Mouse (Mus musculus) CH12.LX (cell line): Measurements from ENCODE around the gene Tmem132d. TPM values are rescaled to one million over a fixed set of nuclear protein-coding genes. Genes with fewer than 3 reads are reported as not detected.

Source experiments
- DNase-seq: peaks from one replicate; pipeline ENCODE4 v3.0.0-alpha.2; 2013; ENCODE audit errors: extremely low read depth
- H3K27ac ChIP-seq: 2 replicates; pipeline ENCODE4 v1.5.1; 2012; ENCODE audit warnings: low read depth, mild to moderate bottlenecking, control low read depth, moderate library complexity; ENCODE audit not compliant: insufficient read depth
- H3K27me3 ChIP-seq: replicated peaks from 2 replicates; pipeline ENCODE3; 2012; ENCODE audit warnings: inconsistent platforms
- H3K36me3 ChIP-seq, 2 experiments: replicated peaks in 1 of 2; 2 replicates each; pipeline versions ENCODE3 to v1.6.1; 2012; ENCODE audit warnings: inconsistent platforms in 1 of 2, low read length in 1 of 2, mild to moderate bottlenecking in 1 of 2, mixed read lengths in 1 of 2, moderate library complexity in 1 of 2; ENCODE audit not compliant: control insufficient read depth in 1 of 2, insufficient read depth in 1 of 2
- H3K4me1 ChIP-seq, 2 experiments: 2 replicates each; pipeline ENCODE4 v1.6.1; 2012; ENCODE audit warnings: inconsistent platforms in 1 of 2, moderate library complexity in 1 of 2; ENCODE audit not compliant: insufficient read depth in 2 of 2, control insufficient read depth in 1 of 2
- H3K4me2 ChIP-seq: 2 replicates; pipeline ENCODE4 v1.6.1; 2012; ENCODE audit warnings: low read depth, mild to moderate bottlenecking, control low read depth; ENCODE audit not compliant: poor library complexity, insufficient read depth, severe bottlenecking
- H3K4me3 ChIP-seq, 3 experiments: fragments of 150-350 bp in 1 of 3; sonication (generic) in 1 of 3; replicated peaks in 1 of 3; 2 replicates each; pipeline versions ENCODE3 to v1.5.1; 2011 to 2012; ENCODE audit warnings: low read depth in 2 of 3, low read length in 2 of 3, mild to moderate bottlenecking in 2 of 3, moderate library complexity in 2 of 3, control low read depth in 1 of 3, improper control_type of control experiment in 1 of 3, inconsistent platforms in 1 of 3, mixed read lengths in 1 of 3; ENCODE audit not compliant: poor library complexity in 1 of 3
- H3K79me2 ChIP-seq: replicated peaks from 2 replicates; pipeline ENCODE4 v1.6.1; 2012; ENCODE audit warnings: mild to moderate bottlenecking, moderate library complexity; ENCODE audit not compliant: control insufficient read depth, poor library complexity, insufficient read depth, severe bottlenecking; ENCODE audit errors: extremely low read depth
- H3K9ac ChIP-seq: 2 replicates; pipeline ENCODE4 v1.6.1; 2012; ENCODE audit warnings: low read depth, mild to moderate bottlenecking, control low read depth, moderate library complexity; ENCODE audit not compliant: insufficient read depth
- H3K9me3 ChIP-seq: replicated peaks from 2 replicates; pipeline ENCODE3; 2012; ENCODE audit warnings: low read length, inconsistent platforms, mixed read lengths
- BHLHE40 ChIP-seq: IDR thresholded peaks from 2 replicates; pipeline ENCODE4 v1.6.1; 2011; ENCODE audit warnings: mild to moderate bottlenecking, low read depth, low read length, improper control_type of control experiment
- CHD1 ChIP-seq: IDR thresholded peaks from 2 replicates; pipeline ENCODE4 v1.6.1; 2012; ENCODE audit warnings: low read depth, low read length, improper control_type of control experiment, inconsistent platforms
- CHD2 ChIP-seq: IDR thresholded peaks from 2 replicates; pipeline ENCODE4 v1.6.1; 2011; ENCODE audit warnings: low read length, improper control_type of control experiment
- CTCF ChIP-seq, 2 experiments: IDR thresholded peaks in 1 of 2; conservative IDR thresholded peaks in 1 of 2; 2 replicates each; pipeline ENCODE4 v1.5.1; 2011 to 2012; ENCODE audit warnings: low read depth in 2 of 2, low read length in 2 of 2, improper control_type of control experiment in 1 of 2, inconsistent platforms in 1 of 2, mild to moderate bottlenecking in 1 of 2, moderate library complexity in 1 of 2
- E2F4 ChIP-seq: IDR thresholded peaks from 2 replicates; pipeline ENCODE4 v1.6.1; 2011; ENCODE audit warnings: low read depth, low read length, improper control_type of control experiment; ENCODE audit not compliant: insufficient replicate concordance
- ELF1 ChIP-seq: IDR thresholded peaks from 2 replicates; pipeline ENCODE4 v1.6.1; 2014; ENCODE audit warnings: low read depth, mild to moderate bottlenecking, inconsistent platforms, low read length, improper control_type of control experiment
- EP300 ChIP-seq: IDR thresholded peaks from 2 replicates; pipeline ENCODE4 v1.6.1; 2011; ENCODE audit warnings: low read length, improper control_type of control experiment
- GABPA ChIP-seq: IDR thresholded peaks from 2 replicates; pipeline ENCODE4 v1.6.1; 2012; ENCODE audit warnings: low read depth, low read length, improper control_type of control experiment, inconsistent platforms; ENCODE audit not compliant: insufficient replicate concordance
- HCFC1 ChIP-seq: IDR thresholded peaks from 2 replicates; pipeline ENCODE4 v1.6.1; 2012; ENCODE audit warnings: low read depth, mild to moderate bottlenecking, inconsistent platforms, low read length, improper control_type of control experiment
- JUN ChIP-seq: IDR thresholded peaks from 2 replicates; pipeline ENCODE4 v1.6.1; 2011; ENCODE audit warnings: low read depth, mild to moderate bottlenecking, low read length, improper control_type of control experiment, moderate library complexity; ENCODE audit not compliant: insufficient read depth
- MAFK ChIP-seq: IDR thresholded peaks from 2 replicates; pipeline ENCODE4 v1.6.1; 2011; ENCODE audit warnings: low read length, improper control_type of control experiment; ENCODE audit not compliant: insufficient replicate concordance
- MAX ChIP-seq: IDR thresholded peaks from 2 replicates; pipeline ENCODE4 v1.6.1; 2011; ENCODE audit warnings: low read length, improper control_type of control experiment
- MAZ ChIP-seq: IDR thresholded peaks from 2 replicates; pipeline ENCODE4 v1.6.1; 2012; ENCODE audit warnings: low read depth, mild to moderate bottlenecking, inconsistent platforms, low read length, improper control_type of control experiment, moderate library complexity
- MEF2A ChIP-seq: IDR thresholded peaks from 2 replicates; pipeline ENCODE4 v1.6.1; 2014; ENCODE audit warnings: low read depth, mild to moderate bottlenecking, inconsistent platforms, low read length, improper control_type of control experiment, borderline replicate concordance
- MXI1 ChIP-seq: IDR thresholded peaks from 2 replicates; pipeline ENCODE4 v1.6.1; 2011; ENCODE audit warnings: mild to moderate bottlenecking, low read depth, low read length, improper control_type of control experiment
- MYC ChIP-seq: IDR thresholded peaks from 2 replicates; pipeline ENCODE4 v1.6.1; 2011; ENCODE audit warnings: low read depth, mild to moderate bottlenecking, improper control_type of control experiment, low read length
- NELFE ChIP-seq: IDR thresholded peaks from 2 replicates; pipeline ENCODE4 v1.6.1; 2011; ENCODE audit warnings: low read depth, low read length, improper control_type of control experiment
- POLR2A ChIP-seq: IDR thresholded peaks from 2 replicates; pipeline ENCODE4 v1.6.1; 2011; ENCODE audit warnings: low read depth, mild to moderate bottlenecking, improper control_type of control experiment, low read length
- RAD21 ChIP-seq: IDR thresholded peaks from 2 replicates; pipeline ENCODE4 v1.6.1; 2011; ENCODE audit warnings: low read depth, mild to moderate bottlenecking, low read length, improper control_type of control experiment, moderate library complexity
- SMC3 ChIP-seq: IDR thresholded peaks from 2 replicates; pipeline ENCODE4 v1.6.1; 2011; ENCODE audit warnings: low read depth, low read length, improper control_type of control experiment
- TBP ChIP-seq: conservative IDR thresholded peaks from 2 replicates; pipeline ENCODE4 v1.6.1; 2011; ENCODE audit warnings: low read depth, low read length, improper control_type of control experiment
- TCF12 ChIP-seq: IDR thresholded peaks from 2 replicates; pipeline ENCODE4 v1.6.1; 2014; ENCODE audit warnings: low read depth, mild to moderate bottlenecking, inconsistent platforms, low read length, improper control_type of control experiment
- UBTF ChIP-seq: IDR thresholded peaks from 2 replicates; pipeline ENCODE4 v1.6.1; 2012; ENCODE audit warnings: low read depth, mild to moderate bottlenecking, inconsistent platforms, low read length, improper control_type of control experiment, moderate library complexity
- USF1 ChIP-seq: IDR thresholded peaks from 2 replicates; pipeline ENCODE4 v1.6.1; 2014; ENCODE audit warnings: low read depth, mild to moderate bottlenecking, inconsistent platforms, low read length, improper control_type of control experiment
- ZMIZ1 ChIP-seq: IDR thresholded peaks from 2 replicates; pipeline ENCODE4 v1.6.1; 2012; ENCODE audit warnings: low read depth, mild to moderate bottlenecking, inconsistent platforms, low read length, improper control_type of control experiment
- ZNF384 ChIP-seq: IDR thresholded peaks from 2 replicates; pipeline ENCODE4 v1.6.1; 2012; ENCODE audit warnings: low read depth, low read length, improper control_type of control experiment, inconsistent platforms
- dilution Hi-C: fragments of 300-500 bp; cut with MboI; formaldehyde crosslinking; loops from 2 replicates; pipeline ENCODE4 v1.14.3; 2020; ENCODE audit warnings: low sequenced_read_pairs; ENCODE audit not compliant: extremely low pct_unique_long_range_greater_than_20kb, extremely low pct_ligation_motif_present
- in situ Hi-C: fragments of 300-500 bp; cut with MboI; formaldehyde crosslinking; loops from 3 replicates; pipeline ENCODE4 v1.14.3; 2019; ENCODE audit warnings: low sequenced_read_pairs, low pct_ligation_motif_present, low pct_unique_long_range_greater_than_20kb, mixed read lengths
- polyA plus RNA-seq: library from polyadenylated mRNA; unstranded; fragments of >175 nt; gene quantifications from 2 replicates; pipeline ENCODE4 v1.2.1, GENCODE M21; 2012; ENCODE audit warnings: low read depth; ENCODE audit not compliant: insufficient read length
- total RNA-seq, 2 experiments: library from RNA; depleted of rRNA; stranded (reverse); fragments of 300-350 nt in 1 of 2; fragments of >200 nt in 1 of 2; gene quantifications; 2 replicates each; pipeline ENCODE4 v1.2.3; 2012 to 2014

Tmem132d gene
- total and polyA plus RNA-seq, 3 experiments = not detected

DNA sequence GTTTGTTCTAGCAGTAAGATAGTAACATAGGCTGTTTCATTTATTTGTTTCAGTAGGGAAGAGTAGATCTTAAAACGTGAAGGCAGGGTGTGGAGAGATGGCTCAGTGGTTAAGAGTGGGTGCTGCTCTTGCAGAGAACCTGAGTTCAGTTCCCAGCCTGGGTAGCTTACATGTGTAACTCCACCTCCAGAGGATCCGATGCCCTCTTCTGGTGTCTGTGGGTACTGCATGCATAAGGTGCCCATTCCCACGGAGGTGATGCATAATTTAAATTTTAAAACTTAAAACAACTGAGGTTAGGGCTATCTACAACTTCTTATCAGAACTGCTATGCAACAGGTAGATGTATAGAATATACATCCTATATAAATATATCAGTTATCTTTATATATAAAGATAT is 40.5 kb downstream of the Tmem132d start:
- Histone ChIP-seq H3K4me1 (no peaks in the 10 kb centered on the region), H3K79me2 (no peaks in the 10 kb centered on the region)
- dilution Hi-C loops = no loop called here
- in situ Hi-C loops = no loop called here
- no peak for DNase-seq
- TF ChIP-seq TCF12 (no peak), CTCF (conservative IDR thresholded peaks at IDR 0.05 in 1 of 2, IDR thresholded peaks at IDR 0.05 in 1 of 2; ENCODE audit: low read depth in 2 of 2, low read length in 2 of 2) (no peak), E2F4 (no peak), MAZ (no peak), MAFK (no peak), CHD2 (no peak), GABPA (no peak), MYC (no peak), ELF1 (no peak), NELFE (no peak), CHD1 (no peak), EP300 (no peak), SMC3 (no peak), MAX (no peak)
- TF ChIP-seq, all 38 proteins: peak for 0
- no peak overlapping the region for H3K27ac ChIP-seq
- H3K36me3 ChIP-seq = no peaks in the 10 kb centered on the region
- no peak overlapping the region for H3K9ac ChIP-seq
- peaks cover 81% of the 10 kb centered on the region for H3K9me3 ChIP-seq
- no peak overlapping the region for H3K4me2 ChIP-seq
- no peak overlapping the region for H3K4me3 ChIP-seq
- H3K27me3 ChIP-seq = no peaks in the 10 kb centered on the region

GRCm38 (mm10) chr5:128389665-128390064 is 43.2 kb downstream of the Tmem132d start:
- Histone ChIP-seq H3K9ac (no peak overlapping the region), H3K4me2 (no peak overlapping the region), H3K9me3 (peaks cover 76% of the 10 kb centered on the region), H3K27me3 (no peaks in the 10 kb centered on the region), H3K4me3 (no peak overlapping the region), H3K4me1 (no peaks in the 10 kb centered on the region), H3K79me2 (no peaks in the 10 kb centered on the region), H3K36me3 (no peaks in the 10 kb centered on the region), H3K27ac (no peak overlapping the region)
- TF ChIP-seq ZMIZ1 (no peak), CHD2 (no peak), UBTF (no peak), BHLHE40 (no peak), MAFK (no peak), TCF12 (no peak), JUN (no peak), EP300 (no peak), ELF1 (no peak), TBP (no peak), POLR2A (no peak), HCFC1 (no peak), RAD21 (no peak), MAZ (no peak), USF1 (no peak), ZNF384 (no peak), CHD1 (no peak), MEF2A (no peak), MXI1 (no peak), NELFE (no peak)
- DNase-seq = no peak
- in situ Hi-C loops = no loop called here
- dilution Hi-C loops = no loop called here
